Mouse (Mus musculus): ENCODE measurements at regions not wholly inside any gene's neighbourhood (a gene's known extent, or its start where the extent isn't known, plus 50 kb on each side); places are given as distances from the start of the nearest gene placed in this dataset.

- in situ Hi-C loops (cut with MboI; ENCODE audit: low sequenced_read_pairs in 2 of 2, unreplicated experiment in 2 of 2) = no loop called here
- Histone ChIP-seq H3K27ac (ENCODE audit: insufficient read depth, low read depth, low read length, poor library complexity, severe bottlenecking) (no peak overlapping the region), H3K36me3 (ENCODE audit: control insufficient read depth, insufficient read depth, low read length, poor library complexity, severe bottlenecking) (no peaks in the 10 kb centered on the region), H3K9ac (ENCODE audit: insufficient read depth, low read depth, low read length, poor library complexity, severe bottlenecking) (no peak overlapping the region), H3K4me3 (ENCODE audit: insufficient read depth in 1 of 2, low read depth in 1 of 2, low read length in 2 of 2, poor library complexity in 1 of 2, severe bottlenecking in 1 of 2) (no peak overlapping the region), H3K4me1 (ENCODE audit: control insufficient read depth in 2 of 2, insufficient read depth in 2 of 2, low read length in 2 of 2, poor library complexity in 1 of 2) (peaks cover 0 to 1% of the 10 kb centered on the region in 2 experiments; a peak in 1 of 4 replicates), H3K9me3 (ENCODE audit: control insufficient read depth, insufficient read depth, low read depth, low read length) (no peaks in the 10 kb centered on the region)
- no peak for DNase-seq (ENCODE audit: low read depth, low spot score)
- no peak for TF ChIP-seq CHD2 (IDR thresholded peaks at IDR 0.05; ENCODE audit: low read depth, low read length)
- TF ChIP-seq ZNF384 (IDR thresholded peaks at IDR 0.05; ENCODE audit: low read depth, low read length) = no peak
- TF ChIP-seq HCFC1 (IDR thresholded peaks at IDR 0.05; ENCODE audit: borderline replicate concordance, insufficient read depth, low read length) = no peak
- TF ChIP-seq MAFK (IDR thresholded peaks at IDR 0.05; ENCODE audit: insufficient read depth, low read depth, low read length) = no peak
- no peak for TF ChIP-seq ZC3H11A (IDR thresholded peaks at IDR 0.05; ENCODE audit: borderline replicate concordance, low read depth, low read length)
Observed at GRCm38 (mm10) chr10:8088321-8088720, 132.3 kb upstream of the Tab2 start.

GRCm38 (mm10) chr10:8087106-8087505 is 131.1 kb upstream of the Tab2 start:
- TF ChIP-seq MAFK (IDR thresholded peaks at IDR 0.05; ENCODE audit: insufficient read depth, low read depth, low read length) (no peak), ZC3H11A (IDR thresholded peaks at IDR 0.05; ENCODE audit: borderline replicate concordance, low read depth, low read length) (no peak), HCFC1 (IDR thresholded peaks at IDR 0.05; ENCODE audit: borderline replicate concordance, insufficient read depth, low read length) (no peak), ZNF384 (IDR thresholded peaks at IDR 0.05; ENCODE audit: low read depth, low read length) (no peak), CHD2 (IDR thresholded peaks at IDR 0.05; ENCODE audit: low read depth, low read length) (no peak)
- no peak for DNase-seq (ENCODE audit: low read depth, low spot score)
- H3K4me3 ChIP-seq (ENCODE audit: insufficient read depth in 1 of 2, low read depth in 1 of 2, low read length in 2 of 2, poor library complexity in 1 of 2, severe bottlenecking in 1 of 2) = no peak overlapping the region
- no peak overlapping the region for H3K9ac ChIP-seq (ENCODE audit: insufficient read depth, low read depth, low read length, poor library complexity, severe bottlenecking)
- in situ Hi-C loops (cut with MboI; ENCODE audit: low sequenced_read_pairs in 2 of 2, unreplicated experiment in 2 of 2) = no loop called here
- no peaks in the 10 kb centered on the region for H3K9me3 ChIP-seq (ENCODE audit: control insufficient read depth, insufficient read depth, low read depth, low read length)
- H3K36me3 ChIP-seq (ENCODE audit: control insufficient read depth, insufficient read depth, low read length, poor library complexity, severe bottlenecking) = no peaks in the 10 kb centered on the region
- H3K4me1 ChIP-seq (ENCODE audit: control insufficient read depth in 2 of 2, insufficient read depth in 2 of 2, low read length in 2 of 2, poor library complexity in 1 of 2) = peaks cover 0 to 1% of the 10 kb centered on the region in 2 experiments; a peak in 1 of 4 replicates
- H3K27ac ChIP-seq (ENCODE audit: insufficient read depth, low read depth, low read length, poor library complexity, severe bottlenecking) = no peak overlapping the region

GRCm38 (mm10) chr10:8086442-8086841 is 130.4 kb upstream of the Tab2 start:
- peaks cover 0 to 1% of the 10 kb centered on the region in 2 experiments; a peak in 1 of 4 replicates for H3K4me1 ChIP-seq (ENCODE audit: control insufficient read depth in 2 of 2, insufficient read depth in 2 of 2, low read length in 2 of 2, poor library complexity in 1 of 2)
- H3K27ac ChIP-seq (ENCODE audit: insufficient read depth, low read depth, low read length, poor library complexity, severe bottlenecking) = no peak overlapping the region
- no peak overlapping the region for H3K4me3 ChIP-seq (ENCODE audit: insufficient read depth in 1 of 2, low read depth in 1 of 2, low read length in 2 of 2, poor library complexity in 1 of 2, severe bottlenecking in 1 of 2)
- no peaks in the 10 kb centered on the region for H3K9me3 ChIP-seq (ENCODE audit: control insufficient read depth, insufficient read depth, low read depth, low read length)
- no peaks in the 10 kb centered on the region for H3K36me3 ChIP-seq (ENCODE audit: control insufficient read depth, insufficient read depth, low read length, poor library complexity, severe bottlenecking)
- in situ Hi-C loops (cut with MboI; ENCODE audit: low sequenced_read_pairs in 2 of 2, unreplicated experiment in 2 of 2) = no loop called here
- TF ChIP-seq HCFC1 (IDR thresholded peaks at IDR 0.05; ENCODE audit: borderline replicate concordance, insufficient read depth, low read length) (no peak), ZC3H11A (IDR thresholded peaks at IDR 0.05; ENCODE audit: borderline replicate concordance, low read depth, low read length) (no peak), CHD2 (IDR thresholded peaks at IDR 0.05; ENCODE audit: low read depth, low read length) (no peak), MAFK (IDR thresholded peaks at IDR 0.05; ENCODE audit: insufficient read depth, low read depth, low read length) (no peak), ZNF384 (IDR thresholded peaks at IDR 0.05; ENCODE audit: low read depth, low read length) (no peak)
- H3K9ac ChIP-seq (ENCODE audit: insufficient read depth, low read depth, low read length, poor library complexity, severe bottlenecking) = no peak overlapping the region
- no peak for DNase-seq (ENCODE audit: low read depth, low spot score)

DNA sequence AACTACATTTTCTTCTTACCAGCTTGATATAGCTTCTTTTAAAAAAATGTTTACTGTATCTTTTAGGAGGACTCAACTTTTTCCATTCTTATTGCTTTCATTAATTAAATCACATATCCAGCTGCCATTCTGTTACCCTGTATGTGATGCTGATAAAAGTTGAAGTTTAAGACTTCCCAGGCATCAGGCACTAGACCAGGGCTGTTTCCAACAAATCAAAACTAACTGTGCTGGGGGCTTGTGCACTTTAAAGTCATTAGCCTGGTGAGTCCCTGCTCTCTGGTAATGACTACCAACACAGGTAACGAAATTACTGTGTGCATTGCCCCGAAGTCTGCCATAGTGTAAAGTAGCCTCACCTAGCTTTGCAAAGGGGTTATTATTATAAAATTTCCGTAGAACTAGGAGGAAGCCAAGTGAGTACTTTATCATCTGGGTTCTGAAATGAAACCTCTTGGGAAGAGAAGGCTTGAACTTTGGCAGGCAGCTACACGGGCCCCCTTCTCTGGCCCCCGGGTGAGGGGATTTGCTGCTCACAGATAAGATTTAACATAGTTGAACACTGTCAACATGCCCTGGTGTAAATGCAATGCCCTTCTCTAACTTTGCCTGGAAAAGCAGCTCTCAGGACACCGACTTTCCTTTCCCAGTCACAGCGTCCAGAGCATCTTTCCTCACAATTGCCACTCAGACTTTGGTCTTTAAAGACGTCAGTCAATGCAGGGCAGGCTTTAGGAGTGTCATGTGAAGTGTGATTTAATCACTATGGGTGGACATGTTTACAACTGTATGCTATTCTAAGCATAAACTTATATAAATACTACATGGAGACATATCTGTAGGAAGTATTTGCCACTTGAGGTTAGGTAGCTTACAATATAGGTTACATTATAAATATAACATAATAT is 122.1 kb upstream of the Tab2 start:
- no peaks in the 10 kb centered on the region for H3K4me1 ChIP-seq (ENCODE audit: control insufficient read depth in 2 of 2, insufficient read depth in 2 of 2, low read length in 2 of 2, poor library complexity in 1 of 2)
- no peak overlapping the region for H3K9ac ChIP-seq (ENCODE audit: insufficient read depth, low read depth, low read length, poor library complexity, severe bottlenecking)
- no peaks in the 10 kb centered on the region for H3K9me3 ChIP-seq (ENCODE audit: control insufficient read depth, insufficient read depth, low read depth, low read length)
- no peak overlapping the region for H3K27ac ChIP-seq (ENCODE audit: insufficient read depth, low read depth, low read length, poor library complexity, severe bottlenecking)
- H3K36me3 ChIP-seq (ENCODE audit: control insufficient read depth, insufficient read depth, low read length, poor library complexity, severe bottlenecking) = no peaks in the 10 kb centered on the region
- DNase-seq (ENCODE audit: low read depth, low spot score) = no peak
- no peak overlapping the region for H3K4me3 ChIP-seq (ENCODE audit: insufficient read depth in 1 of 2, low read depth in 1 of 2, low read length in 2 of 2, poor library complexity in 1 of 2, severe bottlenecking in 1 of 2)
- TF ChIP-seq MAFK (IDR thresholded peaks at IDR 0.05; ENCODE audit: insufficient read depth, low read depth, low read length) (no peak), CHD2 (IDR thresholded peaks at IDR 0.05; ENCODE audit: low read depth, low read length) (no peak), ZC3H11A (IDR thresholded peaks at IDR 0.05; ENCODE audit: borderline replicate concordance, low read depth, low read length) (no peak), ZNF384 (IDR thresholded peaks at IDR 0.05; ENCODE audit: low read depth, low read length) (no peak), HCFC1 (IDR thresholded peaks at IDR 0.05; ENCODE audit: borderline replicate concordance, insufficient read depth, low read length) (no peak)
- in situ Hi-C loops (cut with MboI; ENCODE audit: low sequenced_read_pairs in 2 of 2, unreplicated experiment in 2 of 2) = no loop called here

Measured in ES-E14 (cell line).